Comparison of ENCODE assay signal across 19 mouse cellular contexts in genomic region chr1:80403366-80403893, GRCm38 (mm10).
DNase-seq lines count a peak whose midpoint lies in the region; ATAC-seq lines count a peak whose summit lies in the region.
"Had no signal": no experiment of that assay in that cellular context is flagged by ENCODE, and none has a peak within 500 bp of the region (broad histone marks: within the 10 kb centered on the region; RNA-seq: fewer than 3 reads in every experiment).

No protein-coding gene starts in this region.

- no peak for ATAC-seq in cerebellum, adult (ENCODE audit: insufficient number of reproducible peaks, low FRiP score, low TSS enrichment)
- ATAC-seq: activated CD4-positive, CD25-positive, alpha-beta regulatory T cell, adult 4 months; CD4-positive, CD25-positive, alpha-beta regulatory T cell, adult 4 months; forebrain, embryonic 14.5 days; forebrain, embryonic 16.5 days; Patski had no signal

- DNase-seq in ES-CJ7 (ENCODE audit: low read depth, low spot score) (peak; percentile 37), R1 (ENCODE audit: low read depth, low spot score) (peak; percentile 71)
- peak; percentile 18 for DNase-seq in fat pad, adult 2 months (ENCODE audit: extremely low read depth, low read depth, low spot score)
- no peak for DNase-seq in retina, postnatal 1 day
- DNase-seq: adrenal gland, adult 8-10 months; adrenal gland, postnatal 14 days; adrenal gland, postnatal 36 days; B cell, adult 2 months; cerebellum, adult 11 months; cerebellum, adult 18-20 months; cerebellum, adult 8-10 months; cerebellum, postnatal 10 days; cerebellum, postnatal 25 days had no signal
